Mouse (Mus musculus): Measurements from ENCODE around the gene Mapkap1. TPM values are rescaled to one million over a fixed set of nuclear protein-coding genes. Genes with fewer than 3 reads are reported as not detected.

Mapkap1 gene
- total and polyA plus RNA-seq, 2 experiments from 2014 or later: 60.3 to 87.6 TPM

- Histone ChIP-seq H3K4me2 (ENCODE audit: low read depth, low read length) (peak overlapping the region; percentile 83), H3K9me3 (replicated peaks; ENCODE audit: control insufficient read depth, low read length) (no peaks in the 10 kb centered on the region), H3K36me3 (replicated peaks; ENCODE audit: control insufficient read depth, insufficient read depth, low read length) (no peaks in the 10 kb centered on the region), H3K27ac (ENCODE audit: low read depth) (peak overlapping the region; percentile 98), H3K9ac (replicated peaks; ENCODE audit: low read depth, low read length) (peak overlapping the region; percentile 94), H3K4me1 (ENCODE audit: control insufficient read depth, insufficient read depth) (peaks cover 11% of the 10 kb centered on the region; the same call in 1 of the 2 replicates), H3K4me3 (ENCODE audit: low read depth, low read length) (peak overlapping the region; percentile 95), H3K27me3 (ENCODE audit: control insufficient read depth, insufficient read depth, low read length) (no peaks in the 10 kb centered on the region)
- ATAC-seq (ENCODE audit: insufficient read depth, low read depth) (no peak), DNase-seq (ENCODE audit: low spot score) (no peak)
- under 1% methylated on average over 42 of the region's 42 CpGs for WGBS
- TF ChIP-seq CTCF (IDR thresholded peaks at IDR 0.05; ENCODE audit: low read depth): no peak
- no peak for TF ChIP-seq EP300 (IDR thresholded peaks at IDR 0.05; ENCODE audit: low read depth)
These were observed 35.7 kb upstream of the Mapkap1 start for GRCm38 (mm10) chr2:34370725-34371440.

GRCm38 (mm10) chr2:34371441-34372304 lies 34.9 kb upstream of the Mapkap1 start:
- Histone ChIP-seq H3K27me3 (ENCODE audit: control insufficient read depth, insufficient read depth, low read length) (no peaks in the 10 kb centered on the region), H3K4me3 (ENCODE audit: low read depth, low read length) (peak overlapping the region; percentile 95), H3K9ac (replicated peaks; ENCODE audit: low read depth, low read length) (peak overlapping the region; percentile 94), H3K36me3 (replicated peaks; ENCODE audit: control insufficient read depth, insufficient read depth, low read length) (no peaks in the 10 kb centered on the region), H3K4me2 (ENCODE audit: low read depth, low read length) (peak overlapping the region; percentile 83), H3K4me1 (ENCODE audit: control insufficient read depth, insufficient read depth) (peaks cover 11% of the 10 kb centered on the region; the same call in 1 of the 2 replicates), H3K9me3 (replicated peaks; ENCODE audit: control insufficient read depth, low read length) (no peaks in the 10 kb centered on the region), H3K27ac (ENCODE audit: low read depth) (peak overlapping the region; percentile 98)
- TF ChIP-seq CTCF (IDR thresholded peaks at IDR 0.05; ENCODE audit: low read depth): no peak
- TF ChIP-seq EP300 (IDR thresholded peaks at IDR 0.05; ENCODE audit: low read depth): no peak
- ATAC-seq (ENCODE audit: insufficient read depth, low read depth) (peak; percentile 44), DNase-seq (ENCODE audit: low spot score) (peak; percentile 36)
- WGBS: under 1% methylated on average over 58 of the region's 118 CpGs

- no peaks in the 10 kb centered on the region for H3K36me3 ChIP-seq (replicated peaks; ENCODE audit: control insufficient read depth, insufficient read depth, low read length)
- peak within 1 kb of the TSS; percentile 83 for H3K4me2 ChIP-seq (ENCODE audit: low read depth, low read length)
- WGBS: under 1% methylated on average over 45 of the region's 102 CpGs
- H3K9ac ChIP-seq (replicated peaks; ENCODE audit: low read depth, low read length): peak within 1 kb of the TSS; percentile 94
- ATAC-seq (ENCODE audit: insufficient read depth, low read depth): peak; percentile 92
- H3K9me3 ChIP-seq (replicated peaks; ENCODE audit: control insufficient read depth, low read length): no peaks in the 10 kb centered on the region
- H3K4me1 ChIP-seq (ENCODE audit: control insufficient read depth, insufficient read depth): peaks cover 11% of the 10 kb centered on the region; the same call in 1 of the 2 replicates
- peak; percentile 93 for DNase-seq (ENCODE audit: low spot score)
- H3K27me3 ChIP-seq (ENCODE audit: control insufficient read depth, insufficient read depth, low read length): no peaks in the 10 kb centered on the region
- peak within 1 kb of the TSS; percentile 95 for H3K4me3 ChIP-seq (ENCODE audit: low read depth, low read length)
- peak within 1 kb of the TSS; percentile 98 for H3K27ac ChIP-seq (ENCODE audit: low read depth)
- no peak for TF ChIP-seq CTCF (IDR thresholded peaks at IDR 0.05; ENCODE audit: low read depth)
- no peak for TF ChIP-seq EP300 (IDR thresholded peaks at IDR 0.05; ENCODE audit: low read depth)
These were observed 34.0 kb upstream of the Mapkap1 start, which contains the start of gene Pbx3 for GRCm38 (mm10) chr2:34372305-34373301. TSS of gene Pbx3 (minus strand) at chr2:34373142.

- no peak for ATAC-seq (ENCODE audit: insufficient read depth, low read depth)
- no peaks in the 10 kb centered on the region for H3K9me3 ChIP-seq (replicated peaks; ENCODE audit: control insufficient read depth, low read length)
- H3K9ac ChIP-seq (replicated peaks; ENCODE audit: low read depth, low read length): no peak overlapping the region
- H3K36me3 ChIP-seq (replicated peaks; ENCODE audit: control insufficient read depth, insufficient read depth, low read length): no peaks in the 10 kb centered on the region
- H3K4me2 ChIP-seq (ENCODE audit: low read depth, low read length): no peak overlapping the region
- WGBS: 40% methylated on average over 3 of the region's 3 CpGs
- DNase-seq (ENCODE audit: low spot score): no peak
- no peak overlapping the region for H3K4me3 ChIP-seq (ENCODE audit: low read depth, low read length)
- TF ChIP-seq CTCF (IDR thresholded peaks at IDR 0.05; ENCODE audit: low read depth): no peak
- no peak for TF ChIP-seq EP300 (IDR thresholded peaks at IDR 0.05; ENCODE audit: low read depth)
- H3K4me1 ChIP-seq (ENCODE audit: control insufficient read depth, insufficient read depth): peaks cover 11% of the 10 kb centered on the region; the same call in 1 of the 2 replicates
- no peaks in the 10 kb centered on the region for H3K27me3 ChIP-seq (ENCODE audit: control insufficient read depth, insufficient read depth, low read length)
- no peak overlapping the region for H3K27ac ChIP-seq (ENCODE audit: low read depth)
These were observed 32.7 kb upstream of the Mapkap1 start for GRCm38 (mm10) chr2:34373886-34374285.
